Mouse (Mus musculus) hindbrain, embryonic 14.5 days (tissue): Measurements from ENCODE around the gene Gm45261. TPM values are rescaled to one million over a fixed set of nuclear protein-coding genes. Genes with fewer than 3 reads are reported as not detected.

ENCODE experiments used
- ATAC-seq: fragments of 200-750 bp; cut with Nextera tagmentation; 2 replicates; pipeline ENCODE4 v1.8.0; 2017; ENCODE audit warnings: moderate number of reproducible peaks, mild to moderate bottlenecking, moderate TSS enrichment, moderate library complexity; ENCODE audit not compliant: low FRiP score
- DNase-seq: peaks from one replicate; pipeline ENCODE4 v3.0.0-alpha.2; 2015; ENCODE audit warnings: low spot score
- H3K27ac ChIP-seq: fragments of 300-500 bp; sonication (generic); 2 replicates; pipeline ENCODE4 v1.5.1; 2014; ENCODE audit warnings: mild to moderate bottlenecking, moderate library complexity
- H3K27me3 ChIP-seq: fragments of 300-500 bp; sonication (generic); 2 replicates; pipeline ENCODE4 v1.6.1; 2014; ENCODE audit warnings: mild to moderate bottlenecking, low read length, mixed read lengths; ENCODE audit not compliant: control insufficient read depth, insufficient read depth
- H3K36me3 ChIP-seq: fragments of 300-500 bp; sonication (generic); replicated peaks from 2 replicates; pipeline ENCODE4 v1.6.1; 2014; ENCODE audit not compliant: control insufficient read depth, insufficient read depth
- H3K4me1 ChIP-seq: fragments of 300-500 bp; sonication (generic); replicated peaks from 2 replicates; pipeline ENCODE4 v1.6.1; 2014; ENCODE audit warnings: antibody characterized with exemption, low read length, mixed read lengths; ENCODE audit not compliant: control insufficient read depth, insufficient read depth
- H3K4me2 ChIP-seq: fragments of 300-500 bp; sonication (generic); replicated peaks from 2 replicates; pipeline ENCODE4 v1.6.1; 2014; ENCODE audit warnings: mild to moderate bottlenecking, moderate library complexity
- H3K4me3 ChIP-seq: fragments of 300-500 bp; sonication (generic); replicated peaks from 2 replicates; pipeline ENCODE4 v1.5.1; 2014; ENCODE audit warnings: mild to moderate bottlenecking, low read length
- H3K9ac ChIP-seq: fragments of 300-500 bp; sonication (generic); 2 replicates; pipeline ENCODE4 v1.6.1; 2014
- H3K9me3 ChIP-seq: fragments of 300-500 bp; sonication (generic); 2 replicates; pipeline ENCODE4 v1.6.1; 2016; ENCODE audit warnings: low read length; ENCODE audit not compliant: control insufficient read depth
- WGBS: fragments of 180-500 bp; shearing (Covaris S2); extraction: QIAGEN DNeasy Blood & Tissue Kit; methylation state at CpG from one replicate; pipeline ENCODE4 v1.1.7; 2014; 5-methylcytosine and 5-hydroxymethylcytosine counted together
- polyA plus RNA-seq: library from polyadenylated mRNA; unstranded; fragments of >200 nt; fragmentation: Nextera tagmentation; extraction: Ambion mirVana; gene quantifications from 2 replicates; pipeline ENCODE4 v1.2.1, GENCODE M21; 2014

The Gm45261 gene
- polyA plus RNA-seq, 1 experiment from 2014 or later: not detected

GRCm38 (mm10) chr1:80418321-80419045, 42.8 kb downstream of the Gm45261 start:
- WGBS: 91% methylated on average over 12 of the region's 12 CpGs
- ATAC-seq (no peak), DNase-seq (no peak)
- Histone ChIP-seq H3K27me3 (no peaks in the 10 kb centered on the region), H3K4me3 (no peak overlapping the region), H3K27ac (no peak overlapping the region), H3K9me3 (no peaks in the 10 kb centered on the region), H3K36me3 (no peaks in the 10 kb centered on the region), H3K4me1 (no peaks in the 10 kb centered on the region), H3K4me2 (no peak overlapping the region), H3K9ac (no peak overlapping the region)

GRCm38 (mm10) chr1:80416329-80416728, 44.9 kb downstream of the Gm45261 start:
- Histone ChIP-seq H3K36me3 (no peaks in the 10 kb centered on the region), H3K4me3 (no peak overlapping the region), H3K27me3 (no peaks in the 10 kb centered on the region), H3K9me3 (no peaks in the 10 kb centered on the region), H3K4me1 (no peaks in the 10 kb centered on the region), H3K27ac (no peak overlapping the region), H3K9ac (no peak overlapping the region), H3K4me2 (no peak overlapping the region)
- no peak for ATAC-seq
- 73% methylated on average over 5 of the region's 5 CpGs for WGBS
- DNase-seq: no peak

- no peak overlapping the region for H3K4me2 ChIP-seq
- no peak for ATAC-seq
Measured at GRCm38 (mm10) chr1:80412521-80412920, 48.7 kb downstream of the Gm45261 start.

GRCm38 (mm10) chr1:80410229-80410973, 50.8 kb downstream of the Gm45261 start:
- DNase-seq (no peak), ATAC-seq (no peak)
- Histone ChIP-seq H3K36me3 (no peaks in the 10 kb centered on the region), H3K27me3 (no peaks in the 10 kb centered on the region), H3K4me1 (no peaks in the 10 kb centered on the region), H3K27ac (no peak overlapping the region), H3K9ac (no peak overlapping the region), H3K9me3 (no peaks in the 10 kb centered on the region), H3K4me3 (no peak overlapping the region), H3K4me2 (no peak overlapping the region)

More at GRCm38 (mm10) chr1:80412521-80412920, 48.7 kb downstream of the Gm45261 start:
- no peak overlapping the region for H3K27ac ChIP-seq
- H3K9me3 ChIP-seq: no peaks in the 10 kb centered on the region
- no peak overlapping the region for H3K4me3 ChIP-seq
- H3K9ac ChIP-seq: no peak overlapping the region
- WGBS: 89% methylated on average over 2 of the region's 2 CpGs
- H3K36me3 ChIP-seq: no peaks in the 10 kb centered on the region
- H3K4me1 ChIP-seq: no peaks in the 10 kb centered on the region
- no peak for DNase-seq
- no peaks in the 10 kb centered on the region for H3K27me3 ChIP-seq

GRCm38 (mm10) chr1:80409467-80410105, 51.7 kb downstream of the Gm45261 start:
- Histone ChIP-seq H3K9me3 (no peaks in the 10 kb centered on the region), H3K4me1 (no peaks in the 10 kb centered on the region), H3K4me2 (no peak overlapping the region), H3K36me3 (no peaks in the 10 kb centered on the region), H3K4me3 (no peak overlapping the region), H3K27ac (no peak overlapping the region), H3K27me3 (no peaks in the 10 kb centered on the region), H3K9ac (no peak overlapping the region)
- DNase-seq (no peak), ATAC-seq (no peak)
- WGBS: 54% methylated on average over 6 of the region's 6 CpGs

- Histone ChIP-seq H3K9me3 (no peaks in the 10 kb centered on the region), H3K4me3 (no peak overlapping the region), H3K4me2 (no peak overlapping the region), H3K9ac (no peak overlapping the region), H3K36me3 (no peaks in the 10 kb centered on the region), H3K27ac (no peak overlapping the region), H3K4me1 (no peaks in the 10 kb centered on the region), H3K27me3 (no peaks in the 10 kb centered on the region)
- 3% methylated on average over 3 of the region's 3 CpGs for WGBS
- ATAC-seq: 0 out of 2 replicates have a peak, but pooled peaks have one; percentile 48
- peak; percentile 79 for DNase-seq
Measured at GRCm38 (mm10) chr1:80408586-80408985, 52.7 kb downstream of the Gm45261 start.

- no peak overlapping the region for H3K9ac ChIP-seq
- no peaks in the 10 kb centered on the region for H3K36me3 ChIP-seq
- H3K4me2 ChIP-seq: no peak overlapping the region
- H3K27me3 ChIP-seq: no peaks in the 10 kb centered on the region
- no peak overlapping the region for H3K4me3 ChIP-seq
- H3K27ac ChIP-seq: no peak overlapping the region
- no peaks in the 10 kb centered on the region for H3K9me3 ChIP-seq
- H3K4me1 ChIP-seq: no peaks in the 10 kb centered on the region
- 83% methylated on average over 3 of the region's 3 CpGs for WGBS
- no peak for DNase-seq
- ATAC-seq: no peak
Measured at GRCm38 (mm10) chr1:80404196-80404595, 57.1 kb downstream of the Gm45261 start.

- Histone ChIP-seq H3K9me3 (no peaks in the 10 kb centered on the region), H3K4me3 (no peak overlapping the region), H3K27me3 (no peaks in the 10 kb centered on the region), H3K36me3 (no peaks in the 10 kb centered on the region), H3K4me1 (no peaks in the 10 kb centered on the region), H3K4me2 (no peak overlapping the region), H3K9ac (no peak overlapping the region), H3K27ac (no peak overlapping the region)
- DNase-seq (no peak), ATAC-seq (no peak)
- 58% methylated on average over 3 of the region's 3 CpGs for WGBS
Measured at GRCm38 (mm10) chr1:80403366-80403893, 57.8 kb downstream of the Gm45261 start.

GRCm38 (mm10) chr1:80401961-80402360, 59.3 kb downstream of the Gm45261 start:
- Histone ChIP-seq H3K36me3 (no peaks in the 10 kb centered on the region), H3K27ac (no peak overlapping the region), H3K4me3 (no peak overlapping the region), H3K27me3 (no peaks in the 10 kb centered on the region), H3K9ac (no peak overlapping the region), H3K4me1 (no peaks in the 10 kb centered on the region), H3K9me3 (no peaks in the 10 kb centered on the region), H3K4me2 (no peak overlapping the region)
- DNase-seq (no peak), ATAC-seq (no peak)
- 79% methylated on average over 1 of the region's 1 CpGs for WGBS
